Mouse (Mus musculus): Measurements from ENCODE around the gene Nkx2-5. TPM values are rescaled to one million over a fixed set of nuclear protein-coding genes. Genes with fewer than 3 reads are reported as not detected.

The Nkx2-5 gene
- total and polyA plus RNA-seq, 3 experiments = not detected

- H3K9me3 ChIP-seq (replicated peaks; ENCODE audit: insufficient read depth, low read length) = no peaks in the 10 kb centered on the region
- no peaks in the 10 kb centered on the region for H3K4me1 ChIP-seq (ENCODE audit: control insufficient read depth in 1 of 2, insufficient read depth in 2 of 2, low read length in 2 of 2)
- H3K79me2 ChIP-seq (ENCODE audit: control insufficient read depth, insufficient read depth, low read length, poor library complexity) = no peaks in the 10 kb centered on the region
- peaks cover 0 to 9% of the 10 kb centered on the region in 2 experiments; a peak in 2 of 4 replicates for H3K27me3 ChIP-seq (ENCODE audit: control insufficient read depth in 1 of 2, insufficient read depth in 2 of 2, low read length in 2 of 2)
- no peak for TF ChIP-seq JUND (IDR thresholded peaks at IDR 0.05; ENCODE audit: low read depth, low read length)
- no peak for TF ChIP-seq HCFC1 (IDR thresholded peaks at IDR 0.05; ENCODE audit: low read depth, low read length)
- no peak for TF ChIP-seq RCOR1 (IDR thresholded peaks at IDR 0.05; ENCODE audit: low read depth, low read length)
- TF ChIP-seq ZKSCAN1 (IDR thresholded peaks at IDR 0.05; ENCODE audit: low read depth, low read length) = no peak
- TF ChIP-seq CHD1 (IDR thresholded peaks at IDR 0.05; ENCODE audit: low read depth, low read length) = no peak
- no peak for TF ChIP-seq ETS1 (IDR thresholded peaks at IDR 0.05; ENCODE audit: low read depth, low read length)
- TF ChIP-seq GABPA (IDR thresholded peaks at IDR 0.05; ENCODE audit: low read depth, low read length) = no peak
- TF ChIP-seq MAX (IDR thresholded peaks at IDR 0.05; ENCODE audit: low read length) = no peak
- TF ChIP-seq NELFE (IDR thresholded peaks at IDR 0.05; ENCODE audit: low read depth, low read length) = no peak
- no peak for TF ChIP-seq EP300 (IDR thresholded peaks at IDR 0.05; ENCODE audit: low read depth in 1 of 2, low read length in 2 of 2)
- no peak for TF ChIP-seq E2F4 (IDR thresholded peaks at IDR 0.05; ENCODE audit: borderline replicate concordance, low read depth, low read length)
- DNase-seq (ENCODE audit: low read depth, low spot score) = no peak
- no peaks in the 10 kb centered on the region for H3K36me3 ChIP-seq (ENCODE audit: control insufficient read depth in 1 of 2, insufficient read depth in 2 of 2, low read length in 2 of 2)
- H3K27ac ChIP-seq (ENCODE audit: control insufficient read depth, low read depth, low read length) = no peak overlapping the region
- no peak overlapping the region for H3K9ac ChIP-seq (ENCODE audit: control insufficient read depth, low read depth, low read length, poor library complexity, severe bottlenecking)
- H3K4me3 ChIP-seq (ENCODE audit: control insufficient read depth in 1 of 2, insufficient read depth in 1 of 2, low read depth in 2 of 2, low read length in 2 of 2) = no peak overlapping the region
These were observed 1.6 kb upstream of the Nkx2-5 start for GRCm38 (mm10) chr17:26846411-26846810.

GRCm38 (mm10) chr17:26845149-26846050, 591 bp upstream of the Nkx2-5 start:
- H3K27ac ChIP-seq (ENCODE audit: control insufficient read depth, low read depth, low read length) = no peak overlapping the region
- H3K9ac ChIP-seq (ENCODE audit: control insufficient read depth, low read depth, low read length, poor library complexity, severe bottlenecking) = no peak overlapping the region
- H3K36me3 ChIP-seq (ENCODE audit: control insufficient read depth in 1 of 2, insufficient read depth in 2 of 2, low read length in 2 of 2) = no peaks in the 10 kb centered on the region
- no peak overlapping the region for H3K4me3 ChIP-seq (ENCODE audit: control insufficient read depth in 1 of 2, insufficient read depth in 1 of 2, low read depth in 2 of 2, low read length in 2 of 2)
- H3K4me1 ChIP-seq (ENCODE audit: control insufficient read depth in 1 of 2, insufficient read depth in 2 of 2, low read length in 2 of 2) = no peaks in the 10 kb centered on the region
- H3K79me2 ChIP-seq (ENCODE audit: control insufficient read depth, insufficient read depth, low read length, poor library complexity) = no peaks in the 10 kb centered on the region
- H3K9me3 ChIP-seq (replicated peaks; ENCODE audit: insufficient read depth, low read length) = no peaks in the 10 kb centered on the region
- no peak for TF ChIP-seq HCFC1 (IDR thresholded peaks at IDR 0.05; ENCODE audit: low read depth, low read length)
- TF ChIP-seq MEF2A (IDR thresholded peaks at IDR 0.05; ENCODE audit: extremely low read depth, insufficient replicate concordance, low read depth, low read length, poor library complexity, severe bottlenecking) = no peak
- TF ChIP-seq ZC3H11A (IDR thresholded peaks at IDR 0.05; ENCODE audit: low read depth, low read length) = no peak
- TF ChIP-seq MAFK (IDR thresholded peaks at IDR 0.05; ENCODE audit: borderline replicate concordance, low read depth, low read length) = no peak
- TF ChIP-seq POLR2AphosphoS2 (IDR thresholded peaks at IDR 0.05; ENCODE audit: low read length) = no peak
- TF ChIP-seq POLR2AphosphoS5 (IDR thresholded peaks at IDR 0.05; ENCODE audit: borderline replicate concordance, low read depth, low read length) = no peak
- TF ChIP-seq GABPA (IDR thresholded peaks at IDR 0.05; ENCODE audit: low read depth, low read length) = no peak
- TF ChIP-seq POLR2A (IDR thresholded peaks at IDR 0.05; ENCODE audit: control insufficient read depth in 1 of 2, insufficient read depth in 1 of 2, low read depth in 1 of 2, low read length in 2 of 2, poor library complexity in 1 of 2) = no peak
- TF ChIP-seq MAZ (IDR thresholded peaks at IDR 0.05; ENCODE audit: low read depth, low read length) = no peak
- TF ChIP-seq TAL1 (IDR thresholded peaks at IDR 0.05; ENCODE audit: low read length) = no peak
- TF ChIP-seq JUND (IDR thresholded peaks at IDR 0.05; ENCODE audit: low read depth, low read length) = no peak
- TF ChIP-seq ELF1 (IDR thresholded peaks at IDR 0.05; ENCODE audit: low read depth, low read length) = no peak
- peaks cover 0 to 9% of the 10 kb centered on the region in 2 experiments; a peak in 2 of 4 replicates for H3K27me3 ChIP-seq (ENCODE audit: control insufficient read depth in 1 of 2, insufficient read depth in 2 of 2, low read length in 2 of 2)
- DNase-seq (ENCODE audit: low read depth, low spot score) = no peak
